Mouse (Mus musculus) heart, postnatal 36 days (tissue): ENCODE data around the gene Bcl11a. TPM values are rescaled to one million over a fixed set of nuclear protein-coding genes. Genes with fewer than 3 reads are reported as not detected.

Experiments used
- DNase-seq, 2 experiments: peaks; one replicate each; pipeline ENCODE4 v3.0.0; 2021 to 2022
- intact Hi-C: fragments of 180-260 bp; cut with DNase I; formaldehyde crosslinking; loops from one replicate; pipeline ENCODE4 v1.15.1; 2025
- total RNA-seq, 2 experiments: library from RNA; stranded (reverse); gene quantifications; 2 replicates each; pipeline ENCODE4 v1.2.3; 2021

Bcl11a gene
- total RNA-seq, 2 experiments from 2014 or later: 4.5 to 5.0 TPM

- intact Hi-C loops: loop anchor here (2.0 to 10.0 kb wide), 3 partner anchors 167 to 1221 kb away; no protein-coding TSS in a partner anchor
- peak in 1 of 2 experiments; percentile 51 for DNase-seq
Measured at GRCm38 (mm10) chr11:24079392-24080391, 1.8 kb downstream of the Bcl11a start.

- DNase-seq: peak in 1 of 2 experiments; percentile 21
- intact Hi-C loops: loop anchor here (2.0 to 10.0 kb wide), 3 partner anchors 166 to 1220 kb away; no protein-coding TSS in a partner anchor
Measured at GRCm38 (mm10) chr11:24080541-24080940, 2.7 kb downstream of the Bcl11a start.

- intact Hi-C loops: loop anchor here (2.0 to 10.0 kb wide), 3 partner anchors 166 to 1220 kb away; no protein-coding TSS in a partner anchor
- peak in 1 of 2 experiments; percentile 51 for DNase-seq
Measured at GRCm38 (mm10) chr11:24081016-24081686, 3.3 kb downstream of the Bcl11a start.

GRCm38 (mm10) chr11:24081687-24082384, 4.0 kb downstream of the Bcl11a start:
- peak in 1 of 2 experiments; percentile 24 for DNase-seq
- intact Hi-C loops: loop anchor here (2.0 to 10.0 kb wide), 3 partner anchors 165 to 1219 kb away; no protein-coding TSS in a partner anchor

- no peak for DNase-seq
- intact Hi-C loops: loop anchor here (10.0 kb wide), 1 partner anchor 322 kb away; no protein-coding TSS in a partner anchor
Measured at GRCm38 (mm10) chr11:24082385-24083075, 4.7 kb downstream of the Bcl11a start.

GRCm38 (mm10) chr11:24083076-24083405, 5.2 kb downstream of the Bcl11a start:
- DNase-seq: no peak

GRCm38 (mm10) chr11:24083423-24083822, 5.6 kb downstream of the Bcl11a start:
- intact Hi-C loops: loop anchor here (10.0 kb wide), 1 partner anchor 321 kb away; no protein-coding TSS in a partner anchor
- no peak for DNase-seq

More at GRCm38 (mm10) chr11:24083076-24083405, 5.2 kb downstream of the Bcl11a start:
- intact Hi-C loops: loop anchor here (10.0 kb wide), 1 partner anchor 322 kb away; no protein-coding TSS in a partner anchor

- no peak for DNase-seq
- intact Hi-C loops: loop anchor here (10.0 kb wide), 1 partner anchor 321 kb away; no protein-coding TSS in a partner anchor
Measured at GRCm38 (mm10) chr11:24084077-24084476, 6.2 kb downstream of the Bcl11a start.

GRCm38 (mm10) chr11:24084590-24084989, 6.7 kb downstream of the Bcl11a start:
- DNase-seq: no peak
- intact Hi-C loops: loop anchor here (10.0 kb wide), 1 partner anchor 320 kb away; no protein-coding TSS in a partner anchor

- intact Hi-C loops: loop anchor here (10.0 kb wide), 1 partner anchor 319 kb away; no protein-coding TSS in a partner anchor
- DNase-seq: no peak
Measured at GRCm38 (mm10) chr11:24085986-24086385, 8.1 kb downstream of the Bcl11a start.

GRCm38 (mm10) chr11:24087069-24087468, 9.2 kb downstream of the Bcl11a start:
- intact Hi-C loops: loop anchor here (10.0 kb wide), 1 partner anchor 318 kb away; no protein-coding TSS in a partner anchor
- DNase-seq: no peak

- no peak for DNase-seq
Measured at GRCm38 (mm10) chr11:24090443-24090842, 12.6 kb downstream of the Bcl11a start.

GRCm38 (mm10) chr11:24091393-24092080, 13.7 kb downstream of the Bcl11a start:
- intact Hi-C loops: no loop called here
- no peak for DNase-seq

More at GRCm38 (mm10) chr11:24090443-24090842, 12.6 kb downstream of the Bcl11a start:
- intact Hi-C loops: no loop called here

- DNase-seq: no peak
- intact Hi-C loops: no loop called here
Measured at GRCm38 (mm10) chr11:24092618-24093017, 14.8 kb downstream of the Bcl11a start.

- no peak for DNase-seq
Measured at GRCm38 (mm10) chr11:24094086-24094487, 16.2 kb downstream of the Bcl11a start.

GRCm38 (mm10) chr11:24095236-24095635, 17.4 kb downstream of the Bcl11a start:
- intact Hi-C loops: no loop called here

More at GRCm38 (mm10) chr11:24094086-24094487, 16.2 kb downstream of the Bcl11a start:
- intact Hi-C loops: no loop called here

GRCm38 (mm10) chr11:24095656-24096353, 17.9 kb downstream of the Bcl11a start:
- DNase-seq: no peak
- intact Hi-C loops: no loop called here

More at GRCm38 (mm10) chr11:24095236-24095635, 17.4 kb downstream of the Bcl11a start:
- no peak for DNase-seq

GRCm38 (mm10) chr11:24096483-24096882, 18.6 kb downstream of the Bcl11a start:
- DNase-seq: no peak
- intact Hi-C loops: no loop called here
